Mouse (Mus musculus): ENCODE results near the gene Gpt2.

The Gpt2 gene

DNA sequence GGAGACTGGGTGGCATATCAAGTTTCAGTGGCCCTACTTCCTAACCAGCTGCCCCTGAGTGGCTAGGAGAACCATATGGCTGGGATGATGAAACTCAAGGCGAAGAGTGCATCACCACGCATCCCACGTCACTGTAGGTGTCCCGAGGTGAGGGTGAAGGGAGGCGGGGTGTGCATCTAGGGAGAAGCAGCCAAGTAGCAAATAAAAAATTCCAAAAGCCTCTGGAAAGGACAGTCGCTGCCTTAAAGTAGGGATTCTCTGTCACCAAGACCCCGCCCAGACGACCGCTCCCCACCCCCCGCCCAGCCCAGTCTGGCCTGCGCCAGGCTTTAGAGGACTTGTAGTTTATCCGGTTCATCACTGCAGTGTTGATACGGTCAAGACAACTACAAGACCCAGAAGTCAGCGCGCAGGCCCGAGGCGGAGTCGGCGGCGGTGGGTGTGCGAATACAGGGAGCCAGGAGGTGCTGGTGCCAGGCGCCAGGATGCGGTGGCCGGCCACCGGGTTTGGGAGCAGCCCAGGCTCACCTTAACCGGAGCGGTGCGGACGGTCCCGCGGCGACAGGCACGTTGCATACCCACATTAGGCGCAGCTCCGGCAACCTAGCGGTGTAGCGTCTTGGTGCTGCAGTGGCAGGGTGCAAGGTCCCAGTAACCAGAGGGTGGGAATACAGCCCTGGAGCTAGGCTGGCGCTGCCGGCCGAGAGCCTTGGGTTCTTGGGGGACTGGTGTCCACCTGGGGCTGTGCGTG, at the start of gene Gpt2:
TSS of gene Gpt2 (plus strand) at position 452 of the 751 bp plus-strand sequence.
- DNase-seq (ENCODE audit: low read depth, low spot score) = peak; percentile 87

DNA sequence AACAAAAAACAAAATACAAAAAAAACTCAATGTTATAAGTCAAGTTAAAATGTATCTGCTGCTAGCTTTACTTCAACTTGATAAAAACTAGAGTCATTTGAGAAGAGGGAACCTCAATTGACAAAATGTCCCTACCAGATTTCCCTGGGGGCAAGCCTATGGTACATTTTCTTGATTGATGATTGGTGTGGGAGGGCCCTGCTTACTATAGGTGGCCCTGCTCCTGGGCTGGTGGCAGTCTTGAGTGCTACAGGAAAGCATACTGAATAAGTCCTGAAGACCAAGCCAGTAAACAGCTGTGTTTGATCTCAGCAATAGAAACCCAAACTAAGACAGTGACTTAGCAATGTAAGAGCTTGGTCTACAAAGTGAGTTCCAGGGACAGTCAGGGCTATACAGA, 48.3 kb upstream of the Gpt2 start:
- no peak for DNase-seq (ENCODE audit: low read depth, low spot score)

DNA sequence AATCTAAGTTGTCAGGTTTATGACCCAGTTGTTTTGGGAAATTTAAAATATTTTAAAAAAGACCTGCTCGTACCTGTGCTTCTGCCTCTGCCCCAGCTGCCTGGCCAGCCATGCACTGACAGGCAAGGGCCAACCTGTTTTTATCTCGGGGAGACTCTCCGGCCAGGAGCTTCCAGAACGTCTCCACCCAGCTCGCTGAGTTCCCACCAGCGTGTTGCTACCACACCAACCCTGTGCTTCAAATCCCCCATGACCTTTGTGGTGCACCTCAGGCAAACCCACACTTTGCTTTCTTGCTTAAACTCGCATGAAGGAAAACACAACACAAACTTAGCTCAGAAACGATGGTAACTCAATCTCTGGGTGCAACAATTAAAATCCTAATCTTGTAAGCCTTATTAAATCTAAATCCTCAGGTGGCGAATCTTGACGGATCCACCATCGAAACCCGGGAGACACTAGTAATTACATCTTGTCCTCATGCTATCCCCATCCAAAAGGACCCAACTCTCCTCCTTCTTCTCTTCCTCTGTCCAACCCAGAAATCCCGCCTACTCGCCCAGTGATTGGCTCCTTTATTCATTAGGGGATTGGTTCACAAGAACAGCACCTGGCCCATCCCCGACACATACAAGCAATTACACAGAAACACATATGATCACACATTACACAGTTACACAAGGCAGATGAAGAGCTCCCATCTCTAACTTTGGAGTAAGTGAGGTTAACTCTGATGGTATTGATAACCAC, 46.3 kb upstream of the Gpt2 start:
- DNase-seq (ENCODE audit: low read depth, low spot score) = no peak

DNA sequence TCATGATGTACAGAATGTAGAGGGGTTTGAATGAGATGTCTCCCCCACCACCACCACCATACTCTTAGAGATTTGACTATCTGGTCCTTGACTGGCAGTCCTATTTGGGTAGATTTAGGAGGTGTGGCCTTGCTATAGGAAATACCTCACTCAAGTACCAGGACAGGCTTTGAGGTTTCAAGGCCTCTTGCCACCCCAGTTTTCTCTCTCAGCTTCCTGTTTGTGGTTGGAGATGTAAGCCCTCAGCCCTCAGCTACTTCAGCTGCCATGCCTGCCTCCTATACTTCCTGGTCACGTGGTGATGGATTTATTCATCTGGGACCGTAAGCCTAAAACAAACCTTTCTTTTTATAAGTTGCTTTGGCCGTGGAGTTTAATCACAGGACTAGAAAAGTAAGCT, 42.0 kb upstream of the Gpt2 start:
- DNase-seq (ENCODE audit: low read depth, low spot score) = peak; percentile 19

DNA sequence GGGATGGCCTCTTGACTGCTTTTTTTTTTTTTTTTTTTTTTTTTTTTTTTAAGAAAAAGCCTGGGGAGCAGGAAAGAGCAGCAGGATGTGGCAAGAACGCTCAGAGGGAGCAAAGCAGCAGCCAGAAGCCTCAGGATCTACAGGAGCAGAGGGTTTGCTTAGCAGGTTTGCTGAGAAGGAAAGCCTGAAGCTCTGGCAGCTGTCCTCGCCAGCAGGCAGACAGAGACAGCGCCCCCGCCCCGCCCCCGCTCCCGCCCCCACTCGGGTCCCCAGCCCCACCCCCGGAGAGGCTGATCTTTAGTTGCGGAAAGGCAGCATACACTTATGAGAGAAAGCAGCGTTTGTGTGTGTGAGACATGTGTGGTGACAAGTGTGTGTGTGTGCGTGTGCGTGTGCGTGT, 40.0 kb upstream of the Gpt2 start:
- DNase-seq (ENCODE audit: low read depth, low spot score) = peak; percentile 22

- DNase-seq (ENCODE audit: low read depth, low spot score) = no peak
These were observed 39.1 kb upstream of the Gpt2 start for GRCm38 (mm10) chr8:85453256-85453655.

GRCm38 (mm10) chr8:85454750-85455149, 37.6 kb upstream of the Gpt2 start:
- DNase-seq (ENCODE audit: low read depth, low spot score) = no peak

DNA sequence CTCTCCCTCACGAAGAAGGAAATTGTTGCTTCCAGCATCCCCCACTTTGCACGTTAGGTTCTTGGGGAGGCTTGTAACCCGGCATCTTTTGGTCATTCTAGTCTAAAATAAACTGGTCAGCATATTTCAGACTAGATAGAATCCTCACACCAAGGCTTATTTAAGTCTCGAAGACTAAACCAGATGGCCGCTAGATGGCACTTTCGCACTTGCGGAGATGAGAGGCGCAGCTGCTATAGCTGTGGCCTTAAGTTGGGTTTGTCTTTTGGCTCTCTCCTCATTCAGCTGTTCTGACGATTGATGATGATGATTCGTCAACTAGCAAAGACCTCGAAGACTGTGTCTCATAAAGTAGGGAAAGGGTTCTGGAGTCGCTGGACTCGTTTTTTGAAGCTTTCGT, 35.8 kb upstream of the Gpt2 start:
- DNase-seq (ENCODE audit: low read depth, low spot score) = peak; percentile 71

DNA sequence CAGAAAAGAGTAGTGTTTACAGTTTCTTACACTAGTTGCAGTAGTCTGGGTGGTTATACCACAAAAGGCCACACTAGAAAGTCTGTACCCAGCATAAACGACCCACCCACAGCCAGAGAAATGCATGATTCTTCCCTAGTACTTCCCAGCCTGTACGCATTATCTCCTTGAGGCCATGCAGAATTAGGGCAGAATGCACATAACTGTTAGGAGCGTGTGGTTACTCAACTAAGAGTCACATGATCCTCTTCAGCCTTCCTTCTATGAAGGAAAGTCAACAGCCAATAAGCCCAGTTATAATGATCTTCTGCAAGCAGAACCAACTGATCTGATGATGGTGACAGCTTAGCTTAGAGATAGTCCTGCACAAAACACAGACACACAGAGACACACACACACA, 32.8 kb upstream of the Gpt2 start:
- no peak for DNase-seq (ENCODE audit: low read depth, low spot score)

DNA sequence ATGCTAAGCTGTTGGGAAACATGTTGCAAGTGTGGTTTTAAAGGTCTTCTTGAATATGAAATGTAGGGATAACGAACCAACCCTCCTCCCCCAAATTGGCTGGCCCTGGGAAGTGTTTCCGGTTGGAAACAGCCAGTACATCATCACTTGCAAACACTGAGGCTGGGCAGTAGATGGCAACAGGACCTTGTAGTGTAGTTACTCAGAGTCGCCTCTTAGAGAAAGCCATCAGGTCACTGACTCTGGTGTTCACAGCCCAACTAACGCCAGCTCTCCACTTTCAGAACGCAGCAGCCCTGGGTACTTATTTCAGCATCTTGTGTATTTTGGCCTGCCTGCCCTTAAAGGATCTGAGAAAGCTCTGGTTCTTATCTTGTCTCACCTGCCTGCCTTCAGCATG, 31.6 kb upstream of the Gpt2 start:
- no peak for DNase-seq (ENCODE audit: low read depth, low spot score)

- peak; percentile 7 for DNase-seq (ENCODE audit: low read depth, low spot score)
These were observed 31.0 kb upstream of the Gpt2 start for GRCm38 (mm10) chr8:85461377-85461776.

DNA sequence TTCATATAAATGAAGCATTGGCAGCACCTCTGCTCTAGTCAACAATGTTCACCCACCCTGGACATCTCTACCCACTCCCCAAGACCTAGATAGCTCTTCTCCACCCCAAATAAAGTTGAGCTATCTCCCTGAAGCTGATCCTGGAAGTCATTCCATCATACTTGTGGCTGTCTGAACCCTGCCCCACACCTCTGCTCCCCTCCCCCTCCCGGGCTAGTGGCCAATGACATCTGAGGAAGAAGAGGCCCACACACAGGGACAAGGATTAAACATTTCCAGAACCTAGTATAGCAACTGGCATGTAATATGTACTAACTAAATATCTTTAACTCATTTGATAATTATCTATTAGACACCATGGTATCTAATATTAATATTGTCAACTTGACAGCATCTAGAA, 29.9 kb upstream of the Gpt2 start:
- DNase-seq (ENCODE audit: low read depth, low spot score) = no peak

DNA sequence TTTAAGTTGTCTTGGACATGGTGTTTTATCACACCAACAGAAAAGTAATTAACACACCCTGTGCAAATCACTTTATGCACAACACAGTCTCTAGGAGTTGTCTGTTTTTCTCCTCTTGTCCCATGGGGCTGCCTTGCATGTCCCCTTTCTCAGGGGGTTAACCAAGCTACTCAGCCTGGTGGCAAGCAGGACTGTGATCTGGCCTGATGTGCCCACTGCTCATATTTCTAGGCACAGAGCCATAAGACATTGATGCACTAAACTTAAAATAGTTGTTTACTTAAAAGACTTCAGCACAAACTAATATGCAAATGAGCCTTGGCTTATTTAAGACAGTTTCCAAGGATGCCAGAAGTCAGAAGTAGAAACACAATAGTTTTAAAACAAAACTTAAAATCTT, 28.1 kb upstream of the Gpt2 start:
- DNase-seq (ENCODE audit: low read depth, low spot score) = no peak

DNA sequence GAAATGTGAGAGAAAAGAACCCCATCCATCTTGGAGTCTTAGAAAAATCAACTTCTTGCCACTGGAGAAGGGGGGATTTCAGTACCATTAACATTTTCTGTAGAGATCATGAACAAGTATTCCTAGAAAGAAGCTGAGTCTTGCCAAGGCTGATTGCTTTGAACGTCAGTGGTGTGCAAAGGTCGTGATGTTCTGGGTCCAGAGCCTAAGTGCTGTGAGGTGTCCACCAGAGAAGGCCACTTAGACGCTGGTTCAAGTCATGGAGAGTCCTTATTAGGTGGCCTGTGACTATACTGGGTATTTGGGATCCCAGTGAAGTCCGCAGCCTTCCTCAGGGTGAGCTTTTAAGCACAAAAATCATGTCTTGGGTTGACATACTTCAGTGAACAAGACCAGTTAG, 26.3 kb upstream of the Gpt2 start:
- DNase-seq (ENCODE audit: low read depth, low spot score) = no peak

- no peak for DNase-seq (ENCODE audit: low read depth, low spot score)
These were observed 21.6 kb upstream of the Gpt2 start for GRCm38 (mm10) chr8:85470753-85471152.

DNA sequence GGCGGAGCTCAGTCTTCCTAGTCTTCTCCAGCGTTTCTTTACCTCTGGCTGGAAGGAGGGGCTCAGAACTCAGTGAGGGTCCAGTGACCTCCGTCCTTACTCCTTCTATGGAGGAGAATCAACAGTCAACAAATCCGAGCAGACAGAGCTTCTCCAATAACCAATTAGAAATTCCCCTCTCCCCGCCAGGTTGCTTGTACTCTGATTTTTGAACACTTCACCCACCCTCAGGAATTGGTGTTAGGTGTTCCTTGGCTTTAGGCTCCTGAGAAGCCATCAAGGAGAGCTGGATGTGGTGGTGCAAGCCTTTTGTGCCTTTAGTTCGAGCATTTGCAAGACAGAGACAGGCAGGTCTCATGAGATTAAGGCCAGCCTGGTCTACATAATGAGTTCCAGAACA, 19.6 kb upstream of the Gpt2 start:
- DNase-seq (ENCODE audit: low read depth, low spot score) = no peak

DNA sequence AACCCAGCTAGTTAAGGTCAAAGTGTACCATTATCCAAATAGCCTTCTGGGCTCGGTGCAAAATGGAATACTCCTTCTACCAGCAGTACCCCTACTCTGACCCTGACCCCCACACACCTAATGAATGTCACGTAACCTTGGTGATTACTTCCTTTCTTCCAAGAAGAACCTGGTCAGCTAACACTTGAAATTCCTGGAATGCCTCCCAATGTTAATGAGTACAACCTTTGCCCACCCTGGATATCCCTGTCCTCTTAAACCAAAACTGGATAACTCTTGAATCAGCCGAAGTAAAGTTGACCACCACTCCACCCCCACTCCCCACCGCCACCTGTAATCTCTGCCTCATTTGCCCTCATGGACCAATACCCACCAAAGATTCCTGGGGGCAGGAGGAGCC, 19.1 kb upstream of the Gpt2 start:
- no peak for DNase-seq (ENCODE audit: low read depth, low spot score)

DNA sequence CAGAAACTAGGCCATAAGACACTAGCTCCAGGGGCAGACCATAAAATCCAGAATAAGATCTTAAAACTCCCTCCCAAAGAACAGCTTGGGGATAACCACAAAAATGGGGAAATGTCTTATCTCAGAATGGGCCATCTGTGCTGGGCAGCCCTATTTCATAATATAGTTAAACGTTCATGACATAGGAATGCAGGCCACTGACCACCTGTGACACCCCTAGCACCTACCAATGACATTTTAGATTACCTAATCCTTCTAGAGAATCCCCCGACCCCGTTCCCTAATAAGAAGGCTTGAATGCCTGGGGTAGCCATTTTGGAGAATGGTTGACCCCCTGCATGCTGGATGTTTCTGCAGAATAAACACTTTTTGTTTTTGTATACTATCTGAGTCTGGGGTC, 17.5 kb upstream of the Gpt2 start:
- DNase-seq (ENCODE audit: low read depth, low spot score) = no peak

DNA sequence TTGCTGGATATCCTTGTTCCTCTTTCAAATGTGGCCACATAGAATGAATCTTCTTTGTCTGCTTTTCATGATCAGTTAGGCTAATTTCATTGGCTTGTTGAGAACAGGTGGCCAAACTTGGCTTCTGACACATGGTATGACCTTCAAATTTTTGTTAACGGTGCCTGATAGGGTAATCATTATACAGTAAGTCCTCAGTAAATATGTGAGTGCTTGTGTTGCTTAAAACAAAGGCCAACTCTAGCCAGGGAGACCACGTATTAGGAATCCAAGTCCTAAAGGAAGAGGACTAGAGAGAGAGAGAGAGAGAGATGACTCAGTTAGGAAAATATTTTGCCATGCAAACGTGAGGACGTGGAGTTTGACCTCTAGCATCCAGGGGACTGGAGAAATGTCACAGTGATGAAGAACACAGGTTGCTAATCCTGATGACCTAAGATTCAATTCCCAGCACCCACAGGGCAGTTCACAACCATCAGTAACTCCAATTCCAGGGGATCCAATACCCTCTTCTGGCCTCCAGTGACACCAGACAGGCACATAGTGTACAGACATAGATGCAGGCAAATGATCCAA, 15.3 kb upstream of the Gpt2 start:
- DNase-seq (ENCODE audit: low read depth, low spot score) = no peak

- DNase-seq (ENCODE audit: low read depth, low spot score) = no peak
These were observed 14.0 kb upstream of the Gpt2 start for GRCm38 (mm10) chr8:85478397-85478796.

DNA sequence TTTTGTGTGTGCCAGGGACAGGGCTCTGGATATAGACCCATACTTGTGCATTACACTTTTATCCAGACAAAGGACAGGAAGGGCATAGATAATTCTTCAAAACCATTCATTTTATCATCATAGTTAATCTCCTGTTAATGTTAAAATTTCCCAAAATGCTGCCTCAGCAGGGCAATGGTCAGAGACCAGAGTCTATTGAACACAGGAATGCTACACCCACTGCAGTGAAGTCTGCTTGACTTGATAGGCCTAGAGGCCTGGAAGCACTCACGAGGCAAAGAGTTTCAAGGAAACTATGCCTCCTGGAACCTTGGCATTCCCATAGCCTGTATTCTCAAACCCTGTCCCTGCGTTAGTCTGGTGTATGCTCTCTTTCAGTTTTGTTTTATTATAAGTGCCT, 12.7 kb upstream of the Gpt2 start:
- DNase-seq (ENCODE audit: low read depth, low spot score) = no peak

GRCm38 (mm10) chr8:85481900-85482299, 10.5 kb upstream of the Gpt2 start:
- no peak for DNase-seq (ENCODE audit: low read depth, low spot score)

DNA sequence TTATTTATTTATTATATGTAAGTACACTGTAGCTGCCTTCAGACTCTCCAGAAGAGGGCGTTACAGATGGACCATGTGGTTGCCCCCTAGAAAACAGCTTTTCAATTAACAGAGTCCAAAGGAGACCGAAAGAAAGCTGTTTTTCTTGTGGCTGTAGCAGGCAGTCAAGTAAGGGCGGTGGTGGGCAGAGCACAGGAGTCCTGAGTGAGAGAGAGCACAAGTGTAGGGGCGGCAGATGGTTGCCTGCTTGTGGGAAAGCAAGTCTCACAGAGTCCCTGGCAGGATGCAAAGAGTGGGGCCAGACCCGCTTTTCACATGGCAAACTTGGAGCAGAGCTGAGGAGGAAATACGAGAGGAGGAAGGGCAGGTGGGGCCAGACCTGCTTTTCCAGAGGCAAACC, 9.9 kb upstream of the Gpt2 start:
- DNase-seq (ENCODE audit: low read depth, low spot score) = no peak

Measured in CD4-positive helper T cell, adult 2 months (primary cell).